Mouse (Mus musculus): ENCODE data around the gene Dclre1c. TPM values are rescaled to one million over a fixed set of nuclear protein-coding genes. Genes with fewer than 3 reads are reported as not detected.

Gene Dclre1c
- polyA plus RNA-seq, 1 experiment from 2014 or later = 5.3 TPM

GRCm38 (mm10) chr2:3418883-3419431 lies 5.0 kb upstream of the Dclre1c start:
- H3K4me2 ChIP-seq (ENCODE audit: low read depth, low read length) = peak overlapping the region; percentile 96
- H3K27me3 ChIP-seq (ENCODE audit: control insufficient read depth, insufficient read depth, low read length) = 0 out of 2 replicates have a peak, but pooled peaks cover 6% of the 10 kb centered on the region
- H3K36me3 ChIP-seq (ENCODE audit: control insufficient read depth, insufficient read depth) = no peaks in the 10 kb centered on the region
- peak; percentile 95 for ATAC-seq (replicated peaks; ENCODE audit: extremely low read depth, insufficient read depth, low FRiP score)
- H3K9me3 ChIP-seq (replicated peaks; ENCODE audit: control insufficient read depth, low read length) = no peaks in the 10 kb centered on the region; the same call in 1 of the 2 replicates
- H3K9ac ChIP-seq (ENCODE audit: low read length) = peak overlapping the region; percentile 68
- H3K27ac ChIP-seq (ENCODE audit: low read length) = no peak overlapping the region
- peaks cover 2% of the 10 kb centered on the region; the same call in 1 of the 2 replicates for H3K4me1 ChIP-seq (ENCODE audit: control insufficient read depth, insufficient read depth, low read length)
- peak overlapping the region; percentile 72 for H3K4me3 ChIP-seq (ENCODE audit: low read length)
- 3% methylated on average over 38 of the region's 38 CpGs for WGBS

- H3K4me2 ChIP-seq (ENCODE audit: low read depth, low read length) = no peak overlapping the region
- no peak overlapping the region for H3K27ac ChIP-seq (ENCODE audit: low read length)
- no peaks in the 10 kb centered on the region for H3K9me3 ChIP-seq (replicated peaks; ENCODE audit: control insufficient read depth, low read length)
- no peaks in the 10 kb centered on the region for H3K36me3 ChIP-seq (ENCODE audit: control insufficient read depth, insufficient read depth)
- no peak overlapping the region for H3K4me3 ChIP-seq (ENCODE audit: low read length)
- 0 out of 2 replicates have a peak, but pooled peaks cover 6% of the 10 kb centered on the region for H3K27me3 ChIP-seq (ENCODE audit: control insufficient read depth, insufficient read depth, low read length)
- WGBS = 77% methylated on average over 4 of the region's 4 CpGs
- H3K4me1 ChIP-seq (ENCODE audit: control insufficient read depth, insufficient read depth, low read length) = peaks cover 6% of the 10 kb centered on the region; the same call in 1 of the 2 replicates
- H3K9ac ChIP-seq (ENCODE audit: low read length) = no peak overlapping the region
- ATAC-seq (replicated peaks; ENCODE audit: extremely low read depth, insufficient read depth, low FRiP score) = no peak
Measured at GRCm38 (mm10) chr2:3420157-3420556, 3.8 kb upstream of the Dclre1c start.

GRCm38 (mm10) chr2:3422548-3422947 lies 1.4 kb upstream of the Dclre1c start, which contains the start of gene Meig1:
TSS of gene Meig1 (minus strand) at chr2:3422648.
- H3K4me1 ChIP-seq (ENCODE audit: control insufficient read depth, insufficient read depth, low read length) = peaks cover 6% of the 10 kb centered on the region; the same call in 1 of the 2 replicates
- peak within 1 kb of the TSS; percentile 9; the same call in 1 of the 2 replicates for H3K27ac ChIP-seq (ENCODE audit: low read length)
- peak within 1 kb of the TSS; percentile 85 for H3K4me3 ChIP-seq (ENCODE audit: low read length)
- H3K36me3 ChIP-seq (ENCODE audit: control insufficient read depth, insufficient read depth) = no peaks in the 10 kb centered on the region
- WGBS = 65% methylated on average over 3 of the region's 3 CpGs
- no peak for ATAC-seq (replicated peaks; ENCODE audit: extremely low read depth, insufficient read depth, low FRiP score)
- no peaks in the 10 kb centered on the region for H3K9me3 ChIP-seq (replicated peaks; ENCODE audit: control insufficient read depth, low read length)
- peak within 1 kb of the TSS; percentile 88 for H3K4me2 ChIP-seq (ENCODE audit: low read depth, low read length)
- 0 out of 2 replicates have a peak, but pooled peaks cover 6% of the 10 kb centered on the region for H3K27me3 ChIP-seq (ENCODE audit: control insufficient read depth, insufficient read depth, low read length)
- no peak within 1 kb of the TSS for H3K9ac ChIP-seq (ENCODE audit: low read length)

- ATAC-seq (replicated peaks; ENCODE audit: extremely low read depth, insufficient read depth, low FRiP score) = no peak
- Histone ChIP-seq H3K36me3 (ENCODE audit: control insufficient read depth, insufficient read depth) (no peaks in the 10 kb centered on the region), H3K4me1 (ENCODE audit: control insufficient read depth, insufficient read depth, low read length) (peaks cover 4% of the 10 kb centered on the region; the same call in 1 of the 2 replicates), H3K4me3 (ENCODE audit: low read length) (peak overlapping the region; percentile 85), H3K27me3 (ENCODE audit: control insufficient read depth, insufficient read depth, low read length) (no peaks in the 10 kb centered on the region), H3K4me2 (ENCODE audit: low read depth, low read length) (peak overlapping the region; percentile 88), H3K9ac (ENCODE audit: low read length) (peak overlapping the region; percentile 81), H3K27ac (ENCODE audit: low read length) (no peak overlapping the region), H3K9me3 (replicated peaks; ENCODE audit: control insufficient read depth, low read length) (no peaks in the 10 kb centered on the region)
- 3% methylated on average over 9 of the region's 10 CpGs for WGBS
Measured at GRCm38 (mm10) chr2:3424579-3424910, 614 bp downstream of the Dclre1c start.

GRCm38 (mm10) chr2:3430956-3431355 lies 7.0 kb downstream of the Dclre1c start:
- Histone ChIP-seq H3K27me3 (ENCODE audit: control insufficient read depth, insufficient read depth, low read length) (no peaks in the 10 kb centered on the region), H3K4me3 (ENCODE audit: low read length) (no peak overlapping the region), H3K27ac (ENCODE audit: low read length) (no peak overlapping the region), H3K9ac (ENCODE audit: low read length) (no peak overlapping the region), H3K4me1 (ENCODE audit: control insufficient read depth, insufficient read depth, low read length) (no peaks in the 10 kb centered on the region), H3K36me3 (ENCODE audit: control insufficient read depth, insufficient read depth) (no peaks in the 10 kb centered on the region), H3K9me3 (replicated peaks; ENCODE audit: control insufficient read depth, low read length) (no peaks in the 10 kb centered on the region), H3K4me2 (ENCODE audit: low read depth, low read length) (no peak overlapping the region)
- WGBS = 78% methylated on average over 9 of the region's 9 CpGs
- ATAC-seq (replicated peaks; ENCODE audit: extremely low read depth, insufficient read depth, low FRiP score) = peak; percentile 58

GRCm38 (mm10) chr2:3435369-3436061 lies 11.6 kb downstream of the Dclre1c start:
- 70% methylated on average over 6 of the region's 6 CpGs for WGBS
- H3K4me2 ChIP-seq (ENCODE audit: low read depth, low read length) = no peak overlapping the region
- ATAC-seq (replicated peaks; ENCODE audit: extremely low read depth, insufficient read depth, low FRiP score) = no peak
- H3K9ac ChIP-seq (ENCODE audit: low read length) = no peak overlapping the region
- no peaks in the 10 kb centered on the region for H3K27me3 ChIP-seq (ENCODE audit: control insufficient read depth, insufficient read depth, low read length)
- H3K4me1 ChIP-seq (ENCODE audit: control insufficient read depth, insufficient read depth, low read length) = no peaks in the 10 kb centered on the region
- H3K4me3 ChIP-seq (ENCODE audit: low read length) = no peak overlapping the region
- no peaks in the 10 kb centered on the region for H3K36me3 ChIP-seq (ENCODE audit: control insufficient read depth, insufficient read depth)
- no peaks in the 10 kb centered on the region for H3K9me3 ChIP-seq (replicated peaks; ENCODE audit: control insufficient read depth, low read length)
- no peak overlapping the region for H3K27ac ChIP-seq (ENCODE audit: low read length)

GRCm38 (mm10) chr2:3437956-3438355 lies 14.0 kb downstream of the Dclre1c start:
- Histone ChIP-seq H3K27ac (ENCODE audit: low read length) (no peak overlapping the region), H3K4me2 (ENCODE audit: low read depth, low read length) (no peak overlapping the region), H3K9me3 (replicated peaks; ENCODE audit: control insufficient read depth, low read length) (no peaks in the 10 kb centered on the region), H3K4me3 (ENCODE audit: low read length) (no peak overlapping the region), H3K36me3 (ENCODE audit: control insufficient read depth, insufficient read depth) (peaks cover 4% of the 10 kb centered on the region; the same call in 1 of the 2 replicates), H3K9ac (ENCODE audit: low read length) (no peak overlapping the region), H3K4me1 (ENCODE audit: control insufficient read depth, insufficient read depth, low read length) (no peaks in the 10 kb centered on the region), H3K27me3 (ENCODE audit: control insufficient read depth, insufficient read depth, low read length) (no peaks in the 10 kb centered on the region)
- WGBS = 69% methylated on average over 7 of the region's 7 CpGs
- no peak for ATAC-seq (replicated peaks; ENCODE audit: extremely low read depth, insufficient read depth, low FRiP score)

- ATAC-seq (replicated peaks; ENCODE audit: extremely low read depth, insufficient read depth, low FRiP score) = no peak
- Histone ChIP-seq H3K9me3 (replicated peaks; ENCODE audit: control insufficient read depth, low read length) (no peaks in the 10 kb centered on the region), H3K9ac (ENCODE audit: low read length) (no peak overlapping the region), H3K4me1 (ENCODE audit: control insufficient read depth, insufficient read depth, low read length) (no peaks in the 10 kb centered on the region), H3K4me3 (ENCODE audit: low read length) (no peak overlapping the region), H3K27ac (ENCODE audit: low read length) (no peak overlapping the region), H3K27me3 (ENCODE audit: control insufficient read depth, insufficient read depth, low read length) (no peaks in the 10 kb centered on the region), H3K4me2 (ENCODE audit: low read depth, low read length) (no peak overlapping the region), H3K36me3 (ENCODE audit: control insufficient read depth, insufficient read depth) (peaks cover 7% of the 10 kb centered on the region; the same call in 1 of the 2 replicates)
- WGBS = 72% methylated on average over 7 of the region's 7 CpGs
Measured at GRCm38 (mm10) chr2:3444206-3444605, 20.3 kb downstream of the Dclre1c start.

GRCm38 (mm10) chr2:3445984-3446383 lies 22.1 kb downstream of the Dclre1c start:
- Histone ChIP-seq H3K4me1 (ENCODE audit: control insufficient read depth, insufficient read depth, low read length) (no peaks in the 10 kb centered on the region), H3K4me2 (ENCODE audit: low read depth, low read length) (no peak overlapping the region), H3K9me3 (replicated peaks; ENCODE audit: control insufficient read depth, low read length) (no peaks in the 10 kb centered on the region), H3K36me3 (ENCODE audit: control insufficient read depth, insufficient read depth) (peaks cover 7% of the 10 kb centered on the region; the same call in 1 of the 2 replicates), H3K4me3 (ENCODE audit: low read length) (no peak overlapping the region), H3K27me3 (ENCODE audit: control insufficient read depth, insufficient read depth, low read length) (no peaks in the 10 kb centered on the region), H3K27ac (ENCODE audit: low read length) (no peak overlapping the region), H3K9ac (ENCODE audit: low read length) (no peak overlapping the region)
- ATAC-seq (replicated peaks; ENCODE audit: extremely low read depth, insufficient read depth, low FRiP score) = no peak
- WGBS = 84% methylated on average over 4 of the region's 4 CpGs
